Mouse (Mus musculus): ENCODE measurements around the gene Pusl1. TPM values are rescaled to one million over a fixed set of nuclear protein-coding genes. Genes with fewer than 3 reads are reported as not detected.

Gene Pusl1
- 10 to 100 TPM; 25.1 to 28.1 TPM for total RNA-seq (2021)
- long read RNA-seq, experiment 1, transcript Pusl1-201 (8 exons, 1,243 nt) = major isoform, 7 of 51 reads
- long read RNA-seq, experiment 1, partial matches to known transcripts = 12 of 51 reads
- long read RNA-seq, experiment 1, other reads (novel, unspliced or antisense) = 32 of 51 reads
- long read RNA-seq, experiment 2, partial matches to known transcripts = 8 of 19 reads
- long read RNA-seq, experiment 2, other reads (novel, unspliced or antisense) = 8 of 19 reads

DNA sequence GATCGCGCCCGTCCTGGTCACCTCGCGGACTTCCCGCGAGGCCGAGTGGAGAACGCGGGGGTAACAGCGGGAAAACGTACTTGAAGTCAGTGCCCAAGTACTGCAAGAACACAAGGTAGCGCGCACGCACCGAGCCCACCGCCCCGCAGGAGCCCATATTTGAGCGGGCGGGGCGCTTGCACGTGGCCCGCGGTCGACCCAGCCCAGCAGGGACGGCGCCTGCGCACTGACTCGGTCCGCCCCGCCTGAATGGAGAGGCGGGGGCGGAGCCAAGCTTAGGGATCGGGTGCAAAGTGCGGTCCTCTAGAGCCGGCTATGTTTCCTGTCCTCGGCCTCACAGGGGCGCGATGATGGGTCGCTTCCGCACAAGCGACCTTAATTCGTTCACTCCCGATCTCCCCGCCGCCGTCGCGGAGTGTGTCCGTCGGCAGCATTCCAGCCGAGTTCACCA lies at the start of gene Pusl1, which contains the start of gene Acap3:
Gene Pusl1 (minus strand): TSS at position 231 of the 451 bp plus-strand sequence.
Gene Acap3 (plus strand): TSS at position 272 of the 451 bp plus-strand sequence.
- peak; percentile 98 to 99 for DNase-seq

DNA sequence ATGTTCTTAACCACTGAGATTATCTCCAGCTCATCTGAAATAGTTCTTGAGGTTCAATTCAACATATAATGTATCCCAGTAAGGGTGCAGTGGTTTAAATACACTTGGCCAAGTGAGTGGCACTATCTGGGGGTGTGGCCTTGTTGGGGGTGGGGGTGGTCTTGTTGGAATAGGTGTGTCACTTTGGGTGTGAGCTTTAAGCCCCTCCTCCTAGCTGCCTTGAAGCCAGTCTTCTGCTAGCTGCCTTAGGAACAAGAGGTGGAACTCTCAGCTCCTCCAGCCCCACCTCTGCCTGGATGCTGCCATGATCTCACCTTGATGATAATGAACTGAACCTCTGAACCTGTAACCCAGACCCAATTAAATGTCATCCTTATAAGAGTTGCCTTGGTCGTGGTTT lies 40.5 kb upstream of the Pusl1 start:
- no peak for DNase-seq

DNA sequence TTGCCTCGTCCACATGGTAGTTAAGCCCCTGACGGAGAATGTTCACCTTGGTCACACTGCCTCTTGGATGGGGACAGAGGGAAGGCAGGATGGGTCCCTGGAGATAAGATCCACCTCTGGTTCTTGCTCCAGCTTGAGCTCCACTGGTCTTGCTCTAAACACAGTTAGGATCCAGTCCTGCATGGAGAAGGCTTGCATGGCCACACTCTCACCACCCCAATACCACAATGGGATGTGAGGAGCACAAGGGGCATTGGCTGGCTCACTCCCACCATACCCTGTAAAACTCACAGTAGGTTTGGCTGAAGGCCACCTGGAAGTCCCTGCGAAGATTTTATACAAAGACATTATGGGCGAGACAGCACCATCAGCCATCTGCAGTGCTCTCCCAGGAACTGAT lies 17.2 kb upstream of the Pusl1 start:
- no peak for DNase-seq

DNA sequence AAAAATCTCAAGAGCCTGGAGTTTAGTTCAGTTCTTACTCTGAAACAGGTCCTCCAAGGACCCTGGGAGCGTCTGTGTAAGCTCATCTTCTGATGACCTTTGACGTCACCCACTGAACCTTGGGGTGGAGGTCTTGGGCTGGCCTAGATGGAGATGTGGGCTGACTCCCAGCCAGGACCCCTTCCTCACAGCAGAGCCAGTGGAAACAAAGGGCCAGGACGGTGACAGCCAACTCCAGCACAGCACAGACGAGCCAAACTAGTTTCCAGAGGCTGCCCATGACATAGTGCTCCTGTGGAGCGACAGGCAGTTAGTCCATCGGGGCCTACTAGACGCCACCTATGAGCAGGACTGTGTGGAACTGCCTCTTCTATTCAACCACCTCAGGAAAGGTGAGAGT lies 16.7 kb upstream of the Pusl1 start:
- no peak for DNase-seq

DNA sequence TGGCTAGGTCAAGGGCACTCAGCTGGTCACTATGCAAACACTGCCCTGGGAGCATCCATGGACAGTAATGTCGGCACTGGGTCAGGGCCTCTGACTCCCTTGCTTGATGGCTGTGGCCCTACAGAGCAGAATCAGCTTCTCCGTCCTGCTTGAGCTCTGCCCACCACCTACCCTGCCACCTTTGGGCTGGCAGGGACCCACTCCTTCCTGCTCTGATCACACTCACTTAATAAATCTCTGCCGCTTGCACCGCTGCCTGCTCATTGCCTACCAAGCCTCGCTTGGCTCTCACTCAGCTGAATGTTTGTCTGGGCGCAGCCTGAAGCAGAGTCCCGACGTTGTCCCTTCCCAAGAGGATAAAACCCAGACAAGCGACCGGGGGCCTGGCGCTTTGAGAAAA lies 15.4 kb upstream of the Pusl1 start:
- no peak for DNase-seq

DNA sequence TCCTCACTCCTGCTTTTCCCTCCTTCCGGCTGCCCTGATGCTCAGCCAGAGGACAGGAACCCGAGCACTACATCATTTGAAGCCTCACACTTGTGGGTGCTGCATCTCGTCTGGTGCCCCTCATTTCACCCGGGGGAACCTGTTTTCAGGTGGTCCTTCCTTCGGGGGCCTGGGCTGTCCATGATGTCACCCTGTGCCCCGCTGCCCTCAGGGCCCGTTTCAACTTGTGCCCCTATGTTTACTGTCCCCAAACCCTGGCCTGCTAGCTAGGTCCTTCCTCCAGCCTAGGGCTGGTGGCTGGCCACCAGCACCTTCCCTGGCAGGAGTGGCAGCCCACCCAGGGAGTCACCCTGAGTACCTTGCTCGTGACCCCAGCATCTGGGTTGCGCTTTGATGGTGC lies 14.5 kb upstream of the Pusl1 start:
- no peak for DNase-seq

DNA sequence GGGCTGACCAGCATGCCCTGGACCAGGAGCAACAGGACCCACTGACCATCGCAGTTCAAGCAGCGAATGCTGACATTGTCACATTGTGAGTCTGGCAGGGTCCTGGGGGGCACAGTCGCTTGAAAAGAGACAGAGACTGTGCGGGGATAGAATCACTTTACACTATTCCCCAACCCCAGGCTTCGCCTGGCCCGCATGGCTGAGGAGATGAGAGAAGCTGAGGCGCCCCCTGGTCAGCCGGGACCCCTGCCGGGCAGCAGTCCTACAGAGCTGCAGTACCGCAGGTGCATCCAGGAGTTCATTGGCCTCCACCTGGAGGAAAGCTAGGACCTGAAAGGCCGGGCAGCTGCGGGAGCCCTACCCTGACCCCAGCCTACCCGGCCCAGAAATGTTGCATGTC lies 14.1 kb upstream of the Pusl1 start:
- DNase-seq = no peak

DNA sequence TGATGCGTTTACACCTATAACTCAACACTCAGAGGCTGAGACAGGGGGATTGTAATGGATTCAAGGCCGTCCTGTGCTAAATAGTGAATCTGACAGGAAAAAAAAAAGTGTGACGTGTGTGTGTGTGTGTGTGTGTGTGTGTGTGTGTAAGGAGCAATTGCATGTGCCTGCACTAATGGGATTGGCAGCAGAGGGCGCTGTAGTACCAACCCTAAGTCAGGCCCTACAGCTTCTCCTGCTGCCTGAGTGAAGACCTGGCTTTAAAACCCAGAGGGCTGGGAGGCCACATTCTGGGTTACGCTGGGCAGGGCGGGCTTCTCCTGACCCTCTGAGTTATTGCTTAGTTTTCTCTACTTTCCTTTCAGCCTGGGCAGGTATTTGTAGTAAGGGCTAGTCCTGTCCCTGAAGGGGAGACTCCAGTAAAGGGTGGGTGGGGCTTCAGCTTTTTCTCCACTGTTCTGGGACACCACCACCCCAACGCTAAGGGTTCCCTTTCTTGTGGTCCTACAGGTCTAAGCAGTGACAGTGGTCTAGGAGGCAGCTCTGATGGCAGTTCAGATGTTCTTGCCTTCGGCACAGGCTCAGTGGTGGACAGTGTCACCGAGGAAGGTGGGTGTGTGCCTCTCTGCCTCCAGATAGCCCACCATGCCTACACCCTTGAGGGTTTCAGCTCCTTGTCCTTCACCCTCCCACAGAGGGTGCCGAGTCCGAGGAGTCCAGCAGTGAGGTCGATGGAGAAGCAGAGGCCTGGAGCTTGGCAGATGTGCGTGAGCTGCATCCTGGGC lies 12.9 kb upstream of the Pusl1 start:
- no peak for DNase-seq

DNA sequence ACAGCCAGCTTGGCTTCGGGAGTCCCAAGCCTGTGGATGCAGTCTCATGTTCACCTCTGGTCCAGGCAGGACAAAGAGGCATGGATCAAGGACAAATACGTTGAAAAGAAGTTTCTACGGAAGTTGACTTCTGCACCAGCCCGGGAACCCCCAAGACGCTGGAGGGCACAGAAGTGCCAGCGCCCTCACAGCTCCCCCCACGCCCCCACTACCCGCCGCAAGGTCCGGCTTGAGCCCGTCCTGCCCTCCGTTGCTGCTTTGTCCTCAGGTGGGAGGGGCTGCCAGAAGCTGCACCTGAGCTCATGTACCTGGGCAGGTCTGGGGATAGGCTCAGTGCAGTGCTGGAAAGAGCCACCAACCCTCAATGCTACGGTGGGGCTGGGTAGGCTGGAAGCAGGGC lies 11.7 kb upstream of the Pusl1 start:
- no peak for DNase-seq

DNA sequence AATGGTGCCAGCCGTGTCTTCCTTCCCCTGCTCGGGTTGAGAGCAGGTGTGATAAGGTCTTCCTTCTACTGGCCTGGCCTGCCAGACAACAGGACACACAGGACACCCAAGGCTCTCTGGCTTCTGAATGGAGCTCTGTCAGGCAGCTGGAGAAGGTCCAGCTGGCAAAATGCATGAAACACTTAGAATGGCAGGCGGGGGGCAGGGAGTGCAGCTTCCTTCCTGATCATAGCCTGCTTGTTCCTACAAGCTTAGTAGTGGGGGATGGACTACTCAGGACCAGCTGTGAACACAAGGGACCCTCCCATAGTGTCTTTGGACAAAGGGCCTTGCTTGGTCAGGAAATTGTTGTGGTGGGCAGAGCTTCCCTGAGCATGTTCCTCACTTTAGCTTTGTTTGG lies 9.6 kb upstream of the Pusl1 start:
- peak; percentile 42 to 58 for DNase-seq

DNA sequence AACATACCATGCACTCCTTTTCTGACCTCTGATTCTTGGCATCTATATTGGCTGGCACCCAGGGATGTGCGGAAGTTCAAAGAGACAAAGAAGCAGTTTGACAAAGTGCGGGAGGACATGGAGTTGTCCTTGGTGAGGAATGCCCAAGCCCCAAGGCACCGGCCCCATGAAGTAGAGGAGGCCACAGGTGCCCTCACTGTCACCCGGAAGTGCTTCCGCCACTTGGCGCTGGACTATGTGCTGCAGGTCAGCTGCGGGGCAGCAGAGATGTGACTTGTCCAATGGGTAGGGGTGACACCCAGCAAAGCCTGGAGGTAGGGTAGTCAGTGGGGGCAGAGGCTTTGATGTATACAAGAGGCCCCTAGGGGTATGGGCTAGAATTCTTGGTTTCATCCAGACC lies 7.8 kb upstream of the Pusl1 start:
- DNase-seq = no peak

DNA sequence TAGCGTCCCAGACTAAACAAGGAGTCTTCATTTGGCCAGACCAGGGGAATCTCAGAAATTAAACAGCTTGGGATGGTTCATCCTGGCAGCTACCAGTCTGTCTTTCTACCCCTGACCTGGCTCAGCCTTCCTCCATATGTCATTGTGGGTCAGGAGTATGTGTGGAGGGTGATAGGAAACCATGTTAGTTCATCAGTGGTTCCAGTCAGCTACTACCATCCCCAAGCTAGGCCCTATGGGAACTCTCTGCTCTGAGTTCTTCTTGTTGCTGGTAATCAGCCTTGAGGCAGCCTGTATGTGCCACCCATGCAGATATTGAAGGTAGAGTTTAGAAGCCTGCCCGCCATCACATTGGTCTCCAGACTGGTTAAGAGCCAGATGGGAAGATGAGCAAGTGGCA lies 6.7 kb upstream of the Pusl1 start:
- no peak for DNase-seq

DNA sequence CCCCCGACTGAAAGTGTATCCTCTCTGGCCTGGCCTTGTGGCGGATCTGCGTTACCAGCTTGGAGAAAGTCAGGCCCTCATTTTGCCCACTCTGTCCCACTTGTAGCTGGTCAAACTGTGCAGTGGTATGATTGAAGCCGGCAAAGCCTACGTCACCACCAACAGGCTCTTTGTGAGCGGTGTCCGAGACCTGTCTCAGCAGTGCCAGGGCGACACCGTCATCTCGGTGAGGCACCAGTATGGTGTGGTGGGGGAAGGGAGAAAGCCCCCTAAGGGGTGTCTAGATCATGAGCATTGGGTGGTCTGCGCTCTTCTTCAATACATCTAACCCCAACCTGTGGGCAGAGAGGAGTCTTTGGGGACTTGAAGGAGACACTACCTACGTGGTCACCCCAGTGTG lies 4.9 kb upstream of the Pusl1 start:
- no peak for DNase-seq

DNA sequence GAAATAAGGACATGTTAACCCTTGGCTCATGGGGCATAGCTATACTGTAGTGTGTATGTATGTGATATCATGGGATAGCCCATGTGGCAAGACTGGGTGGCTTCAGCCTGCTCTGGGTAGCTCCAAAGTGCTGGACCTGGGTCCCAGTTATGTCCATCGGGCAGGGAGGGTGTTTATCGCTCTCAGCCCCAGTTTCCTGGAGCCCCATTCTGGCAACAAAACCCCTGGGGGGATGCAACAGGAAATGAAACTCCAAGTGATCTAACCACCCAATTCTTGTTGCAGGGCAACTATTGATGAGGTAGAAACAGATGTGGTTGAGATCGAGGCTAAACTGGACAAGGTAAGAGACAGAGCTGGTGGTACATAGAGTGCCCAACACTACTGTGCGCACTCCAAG lies 4.2 kb upstream of the Pusl1 start:
- DNase-seq = no peak

DNA sequence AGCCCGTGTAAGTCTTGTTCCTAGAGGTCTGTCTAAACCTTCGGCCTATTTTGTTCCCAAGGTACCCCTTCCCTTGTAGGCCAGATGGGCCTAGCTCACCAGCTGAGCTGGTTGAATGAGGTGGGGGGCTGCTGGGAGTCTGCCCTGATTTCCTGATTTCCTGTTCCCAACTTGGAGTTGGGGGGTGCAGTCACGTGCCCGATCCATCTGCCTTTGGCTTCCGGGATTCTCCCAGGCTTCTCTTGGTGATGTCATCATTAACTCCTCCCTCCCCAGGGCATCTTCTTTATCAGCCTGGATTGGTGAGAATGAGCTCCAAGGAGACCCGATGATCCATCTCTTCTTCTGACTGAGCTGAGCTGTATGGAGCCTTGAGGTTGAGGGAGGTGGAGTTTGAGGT lies 3.6 kb upstream of the Pusl1 start:
- DNase-seq = peak; percentile 53 to 72

DNA sequence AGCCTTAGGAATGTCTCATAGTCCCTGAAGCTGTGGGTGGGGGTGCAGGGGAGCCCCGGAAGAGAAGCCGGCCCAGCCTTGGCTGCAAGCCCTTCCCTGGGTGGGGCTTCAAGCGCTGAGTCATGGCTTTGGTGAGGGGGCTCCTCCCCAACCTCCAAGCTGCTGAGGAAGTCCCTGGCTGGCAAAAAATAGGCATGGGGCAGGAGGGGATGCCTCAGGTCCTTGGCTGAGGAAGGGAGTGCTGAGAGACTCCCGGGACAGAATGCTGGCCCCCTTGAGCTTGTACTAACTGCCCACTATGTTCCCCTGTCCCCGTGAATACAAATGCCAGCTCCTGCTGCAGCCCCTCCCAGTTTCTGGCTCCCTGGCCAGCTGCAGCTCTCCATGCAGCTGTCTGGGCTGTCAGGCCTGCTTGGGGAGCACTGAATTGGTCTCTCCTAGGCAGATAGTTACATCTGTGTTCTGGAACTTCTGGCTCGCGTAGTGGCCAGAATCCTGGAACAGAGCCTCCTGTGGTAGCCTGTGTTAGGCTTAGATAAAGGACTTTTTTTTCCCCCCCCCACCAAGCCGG lies 2.8 kb upstream of the Pusl1 start:
- DNase-seq = peak; percentile 82 to 86

DNA sequence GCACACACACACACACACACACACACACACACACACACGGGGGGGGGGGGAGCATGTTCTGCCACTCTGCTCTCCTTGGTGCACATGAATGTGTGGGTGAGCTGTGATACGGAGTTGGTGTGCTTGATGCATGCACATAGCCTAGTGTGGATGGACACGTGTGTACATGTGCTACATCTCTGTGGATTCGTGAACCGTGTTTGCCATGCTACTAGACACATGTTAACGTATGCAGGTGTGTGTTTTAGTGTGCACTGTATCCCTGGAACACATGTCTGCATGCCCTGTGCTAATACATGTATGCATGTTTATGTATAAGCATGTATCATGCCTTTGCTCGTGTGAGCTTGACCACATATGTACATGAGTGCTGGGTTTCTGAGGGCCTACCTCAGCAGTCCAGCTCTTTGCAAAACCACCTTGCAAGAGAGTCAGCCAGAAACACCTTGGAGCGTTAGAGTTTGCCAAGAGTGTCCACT lies 1.7 kb upstream of the Pusl1 start:
- DNase-seq = no peak

DNA sequence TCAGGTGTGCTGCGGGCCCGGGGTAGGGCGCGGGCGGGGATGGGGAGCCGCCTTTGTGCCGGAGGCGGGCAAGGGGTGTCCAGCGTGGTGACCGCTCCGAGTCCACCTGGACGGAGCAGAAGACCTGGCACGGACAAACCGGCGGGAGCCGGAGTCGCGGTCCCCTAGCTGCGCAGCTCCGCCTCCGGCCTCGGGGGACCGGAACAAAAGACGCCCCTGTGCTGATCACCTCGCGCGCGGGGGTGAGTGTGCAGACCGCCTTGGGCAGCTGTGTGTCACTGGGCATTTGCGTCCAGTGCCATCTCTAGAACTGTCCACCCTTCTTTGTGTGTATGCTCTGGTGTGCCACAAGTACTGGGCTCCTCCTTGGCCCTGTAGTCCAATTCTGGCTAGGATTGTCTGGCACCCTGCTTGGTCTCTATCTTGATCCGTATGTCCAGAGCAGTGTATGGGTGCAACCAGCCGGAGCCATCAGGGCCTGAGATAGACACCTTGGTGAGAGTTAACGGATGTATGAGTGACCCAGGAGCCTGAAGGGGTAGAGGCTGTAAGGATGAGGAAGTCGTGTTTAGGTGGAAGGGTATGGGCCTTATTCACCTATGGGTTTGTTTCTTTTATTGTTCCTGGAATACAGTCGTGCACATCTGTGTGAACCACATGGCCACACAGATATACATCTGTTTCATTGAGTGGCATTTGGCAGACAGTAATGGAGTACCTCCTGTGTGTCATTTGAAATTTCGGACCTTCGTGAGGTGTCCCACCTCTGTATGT lies 1.0 kb upstream of the Pusl1 start:
- DNase-seq = peak; percentile 49 to 64

DNA sequence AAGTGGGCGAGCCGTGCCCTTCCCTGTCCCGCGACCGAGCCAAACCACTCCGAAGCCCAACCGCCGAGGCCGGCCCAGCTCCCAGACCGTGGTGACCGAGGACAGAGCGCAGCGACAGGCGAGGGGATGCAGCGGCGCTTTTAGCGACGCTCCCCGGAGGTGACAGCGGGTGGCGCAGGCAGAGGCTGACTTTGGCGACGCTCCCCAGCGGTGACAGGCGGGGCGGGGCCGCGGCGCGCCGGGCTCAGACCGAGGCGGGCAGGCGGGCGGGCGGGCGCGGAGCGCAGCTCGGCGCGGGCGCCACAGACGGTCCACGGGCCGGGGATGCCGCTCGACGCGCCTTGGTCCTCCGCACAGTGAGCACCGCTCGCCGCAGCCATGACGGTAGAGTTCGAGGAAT lies 436 bp upstream of the Pusl1 start:
- DNase-seq = peak; percentile 90 to 93

DNA sequence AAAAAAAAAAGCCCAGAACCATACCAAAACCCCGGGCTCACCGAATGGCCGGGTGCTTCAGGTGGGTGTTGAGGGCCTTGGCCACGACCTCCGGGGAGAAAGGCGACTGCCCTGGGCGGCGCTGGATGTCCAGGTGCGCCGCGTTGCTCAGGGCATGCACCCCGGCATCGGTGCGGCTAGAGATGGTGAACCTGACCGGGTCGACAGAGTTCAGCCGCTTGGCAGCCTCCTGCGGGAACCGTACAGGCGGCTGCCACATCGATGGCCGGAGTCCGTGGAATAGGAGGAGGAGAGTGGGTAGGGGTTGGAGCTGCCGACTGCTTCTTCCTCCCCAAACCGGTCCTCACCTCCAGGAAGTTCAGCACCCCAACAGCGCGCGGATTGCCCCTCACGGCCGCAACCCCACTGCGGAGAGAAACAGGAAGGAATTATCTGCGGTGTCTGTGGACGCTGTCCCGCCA lies 540 bp downstream of the Pusl1 start:
- DNase-seq = no peak

DNA sequence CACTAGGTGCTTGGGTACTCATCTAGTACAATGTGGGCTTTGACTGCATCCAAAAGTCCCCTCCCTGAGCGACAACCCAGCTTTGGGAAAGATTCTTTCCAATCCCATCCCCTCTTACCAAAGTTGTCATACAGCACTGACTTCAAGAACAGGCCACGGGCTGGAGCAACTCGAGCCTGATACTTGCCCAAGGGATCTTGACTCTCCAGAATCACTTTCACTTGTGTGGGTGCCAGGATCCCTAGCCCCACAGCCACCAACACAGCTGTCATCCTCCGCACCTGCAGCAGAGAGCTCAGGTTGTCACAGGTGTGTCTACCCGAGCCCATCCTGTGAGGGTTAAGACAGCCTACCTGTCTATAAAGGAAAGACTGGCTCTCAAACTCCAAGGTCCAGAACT lies 2.3 kb downstream of the Pusl1 start:
- no peak for DNase-seq

DNA sequence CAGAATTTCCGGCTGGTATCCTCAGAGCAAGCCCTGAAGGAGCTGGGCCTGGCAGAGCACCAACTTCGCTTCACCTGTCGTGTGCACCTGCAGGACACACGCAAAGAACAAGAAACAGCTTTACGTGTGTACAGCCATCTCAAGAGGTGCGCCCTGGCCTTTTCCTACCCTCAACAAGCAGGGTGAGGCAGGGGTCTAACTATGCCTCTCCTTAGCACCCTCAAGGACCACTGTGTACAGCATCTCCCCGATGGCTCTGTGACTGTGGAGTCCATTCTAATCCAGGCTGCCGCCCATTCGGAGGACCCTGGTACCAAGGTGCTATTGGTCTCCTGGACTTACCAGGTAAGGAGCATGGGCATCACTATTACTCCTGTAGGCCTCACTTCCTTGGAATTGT lies 3.4 kb downstream of the Pusl1 start:
- no peak for DNase-seq

Measured in adrenal gland, postnatal 36 days (tissue).